Mouse (Mus musculus): Measurements from ENCODE around the gene Irf9.

DNA sequence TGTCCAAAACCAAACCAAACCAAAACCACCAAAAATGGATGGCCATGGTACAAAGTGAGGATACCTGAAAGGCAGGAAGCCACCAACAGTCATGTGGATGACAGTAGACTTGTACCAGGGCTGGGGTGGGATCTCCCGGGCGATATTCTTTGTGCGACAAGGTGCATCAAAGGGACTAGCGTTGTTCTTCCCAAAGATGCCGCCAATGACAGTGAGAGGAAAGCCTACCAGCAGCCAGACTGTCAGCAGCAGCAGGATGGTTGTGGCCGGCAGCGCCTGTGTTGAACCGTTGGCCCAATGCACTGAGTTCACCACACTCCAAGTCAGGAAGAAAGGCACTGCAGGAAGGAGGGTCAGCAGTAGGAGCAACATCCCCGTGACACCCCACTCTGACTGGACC, 34.4 kb downstream of the Irf9 start, which contains the start of gene Gm49378:
- TF ChIP-seq GATA1 (IDR thresholded peaks at IDR 0.05; ENCODE audit: low read length), result no peak
- no peak for TF ChIP-seq TAL1 (IDR thresholded peaks at IDR 0.05; ENCODE audit: low read length)

Data from erythroblast, embryonic 14.5 days (primary cell).